Mouse (Mus musculus): ENCODE data around the gene Noa1. TPM values are rescaled to one million over a fixed set of nuclear protein-coding genes. Genes with fewer than 3 reads are reported as not detected.

Noa1 gene
- polyA plus RNA-seq, 1 experiment from 2014 or later, result 30.4 TPM

- no peak overlapping the region for H3K4me2 ChIP-seq (ENCODE audit: low read length)
- H3K27me3 ChIP-seq (replicated peaks; ENCODE audit: control insufficient read depth, insufficient read depth, low read length), result no peaks in the 10 kb centered on the region
- ATAC-seq (replicated peaks; ENCODE audit: low FRiP score, low TSS enrichment, low read depth) (no peak), DNase-seq (ENCODE audit: low spot score) (no peak)
- peaks cover 58% of the 10 kb centered on the region for H3K36me3 ChIP-seq (ENCODE audit: control insufficient read depth, insufficient read depth, low read length)
- no peak overlapping the region for H3K27ac ChIP-seq (ENCODE audit: low read depth)
- no peak overlapping the region for H3K9ac ChIP-seq (ENCODE audit: low read length)
- H3K4me3 ChIP-seq (ENCODE audit: low read depth, low read length), result no peak overlapping the region
- 89% methylated on average over 6 of the region's 6 CpGs for WGBS
- no peaks in the 10 kb centered on the region for H3K9me3 ChIP-seq (ENCODE audit: control insufficient read depth, low read length)
- no peaks in the 10 kb centered on the region for H3K4me1 ChIP-seq (replicated peaks; ENCODE audit: control insufficient read depth, insufficient read depth, low read length)
These were observed 8.5 kb downstream of the Noa1 start for GRCm38 (mm10) chr5:77301296-77301903.

GRCm38 (mm10) chr5:77299486-77299885 lies 10.4 kb downstream of the Noa1 start:
- no peak overlapping the region for H3K4me3 ChIP-seq (ENCODE audit: low read depth, low read length)
- H3K4me1 ChIP-seq (replicated peaks; ENCODE audit: control insufficient read depth, insufficient read depth, low read length), result no peaks in the 10 kb centered on the region
- H3K9ac ChIP-seq (ENCODE audit: low read length), result no peak overlapping the region
- no peak overlapping the region for H3K4me2 ChIP-seq (ENCODE audit: low read length)
- ATAC-seq (replicated peaks; ENCODE audit: low FRiP score, low TSS enrichment, low read depth) (no peak), DNase-seq (ENCODE audit: low spot score) (no peak)
- H3K9me3 ChIP-seq (ENCODE audit: control insufficient read depth, low read length), result no peaks in the 10 kb centered on the region
- no peaks in the 10 kb centered on the region for H3K27me3 ChIP-seq (replicated peaks; ENCODE audit: control insufficient read depth, insufficient read depth, low read length)
- no peak overlapping the region for H3K27ac ChIP-seq (ENCODE audit: low read depth)
- peaks cover 52% of the 10 kb centered on the region for H3K36me3 ChIP-seq (ENCODE audit: control insufficient read depth, insufficient read depth, low read length)
- WGBS, result 89% methylated on average over 2 of the region's 2 CpGs

GRCm38 (mm10) chr5:77292803-77293522 lies 16.9 kb downstream of the Noa1 start:
- Histone ChIP-seq H3K4me1 (replicated peaks; ENCODE audit: control insufficient read depth, insufficient read depth, low read length) (no peaks in the 10 kb centered on the region), H3K27ac (ENCODE audit: low read depth) (no peak overlapping the region), H3K27me3 (replicated peaks; ENCODE audit: control insufficient read depth, insufficient read depth, low read length) (no peaks in the 10 kb centered on the region), H3K9ac (ENCODE audit: low read length) (no peak overlapping the region), H3K4me2 (ENCODE audit: low read length) (no peak overlapping the region), H3K4me3 (ENCODE audit: low read depth, low read length) (no peak overlapping the region), H3K9me3 (ENCODE audit: control insufficient read depth, low read length) (no peaks in the 10 kb centered on the region), H3K36me3 (ENCODE audit: control insufficient read depth, insufficient read depth, low read length) (peaks cover 73% of the 10 kb centered on the region)
- WGBS, result 88% methylated on average over 7 of the region's 7 CpGs
- ATAC-seq (replicated peaks; ENCODE audit: low FRiP score, low TSS enrichment, low read depth) (no peak), DNase-seq (ENCODE audit: low spot score) (no peak)

DNA sequence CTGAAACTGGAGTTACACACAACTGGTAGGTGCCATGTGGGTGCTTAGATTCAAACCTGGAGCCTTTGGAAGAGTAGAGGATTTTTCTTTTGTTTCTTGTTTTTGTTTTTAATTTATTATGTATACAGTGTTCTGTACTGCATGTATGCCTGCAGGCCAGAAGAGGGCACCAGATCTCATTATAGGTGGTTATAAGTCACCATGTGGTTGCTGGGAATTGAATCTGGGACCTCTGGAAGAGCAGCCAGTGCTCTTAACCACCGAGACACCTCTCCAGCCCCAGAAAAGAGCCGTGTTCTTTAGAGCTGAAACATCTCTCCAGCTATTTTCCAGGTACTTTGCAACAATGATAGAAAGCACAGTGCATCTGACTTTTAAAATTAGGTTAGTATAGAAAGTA lies 19.3 kb downstream of the Noa1 start:
- ATAC-seq (replicated peaks; ENCODE audit: low FRiP score, low TSS enrichment, low read depth) (no peak), DNase-seq (ENCODE audit: low spot score) (no peak)
- 95% methylated on average over 2 of the region's 2 CpGs for WGBS
- H3K36me3 ChIP-seq (ENCODE audit: control insufficient read depth, insufficient read depth, low read length), result peaks cover 69% of the 10 kb centered on the region
- H3K27me3 ChIP-seq (replicated peaks; ENCODE audit: control insufficient read depth, insufficient read depth, low read length), result no peaks in the 10 kb centered on the region
- no peak overlapping the region for H3K4me2 ChIP-seq (ENCODE audit: low read length)
- H3K4me1 ChIP-seq (replicated peaks; ENCODE audit: control insufficient read depth, insufficient read depth, low read length), result no peaks in the 10 kb centered on the region
- no peak overlapping the region for H3K27ac ChIP-seq (ENCODE audit: low read depth)
- no peak overlapping the region for H3K4me3 ChIP-seq (ENCODE audit: low read depth, low read length)
- no peaks in the 10 kb centered on the region for H3K9me3 ChIP-seq (ENCODE audit: control insufficient read depth, low read length)
- no peak overlapping the region for H3K9ac ChIP-seq (ENCODE audit: low read length)

GRCm38 (mm10) chr5:77289686-77290085 lies 20.2 kb downstream of the Noa1 start:
- H3K9me3 ChIP-seq (ENCODE audit: control insufficient read depth, low read length), result no peaks in the 10 kb centered on the region
- no peak overlapping the region for H3K4me2 ChIP-seq (ENCODE audit: low read length)
- 55% methylated on average over 8 of the region's 8 CpGs for WGBS
- no peak overlapping the region for H3K4me3 ChIP-seq (ENCODE audit: low read depth, low read length)
- DNase-seq (ENCODE audit: low spot score) (no peak), ATAC-seq (replicated peaks; ENCODE audit: low FRiP score, low TSS enrichment, low read depth) (0 out of 2 replicates have a peak, but pooled peaks have one; percentile 43)
- H3K9ac ChIP-seq (ENCODE audit: low read length), result no peak overlapping the region
- no peaks in the 10 kb centered on the region for H3K27me3 ChIP-seq (replicated peaks; ENCODE audit: control insufficient read depth, insufficient read depth, low read length)
- H3K4me1 ChIP-seq (replicated peaks; ENCODE audit: control insufficient read depth, insufficient read depth, low read length), result no peaks in the 10 kb centered on the region
- peaks cover 70% of the 10 kb centered on the region for H3K36me3 ChIP-seq (ENCODE audit: control insufficient read depth, insufficient read depth, low read length)
- no peak overlapping the region for H3K27ac ChIP-seq (ENCODE audit: low read depth)

DNA sequence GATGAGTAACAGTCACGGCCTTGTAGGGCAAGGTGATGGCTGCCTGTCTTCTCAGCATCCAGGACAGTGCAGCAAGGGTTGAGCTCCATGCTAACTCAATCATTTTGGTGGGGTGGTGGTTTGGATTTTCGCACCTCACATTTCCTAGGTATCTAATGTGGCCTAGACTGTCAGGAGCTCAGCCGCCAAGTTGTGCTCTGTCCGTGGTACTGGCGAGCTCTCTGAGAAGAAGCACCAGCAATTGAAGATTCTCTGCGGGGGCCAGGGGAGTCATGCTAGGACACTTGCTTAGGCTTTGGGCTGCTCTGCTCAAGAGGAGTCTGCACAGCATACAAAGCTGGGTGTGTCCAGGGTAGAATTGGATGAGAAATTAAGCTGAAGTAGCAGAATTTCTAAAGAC lies 22.0 kb downstream of the Noa1 start:
- no peaks in the 10 kb centered on the region for H3K4me1 ChIP-seq (replicated peaks; ENCODE audit: control insufficient read depth, insufficient read depth, low read length)
- H3K9me3 ChIP-seq (ENCODE audit: control insufficient read depth, low read length), result no peaks in the 10 kb centered on the region
- peaks cover 67% of the 10 kb centered on the region for H3K36me3 ChIP-seq (ENCODE audit: control insufficient read depth, insufficient read depth, low read length)
- no peak overlapping the region for H3K4me2 ChIP-seq (ENCODE audit: low read length)
- DNase-seq (ENCODE audit: low spot score) (peak; percentile 57), ATAC-seq (replicated peaks; ENCODE audit: low FRiP score, low TSS enrichment, low read depth) (no peak)
- no peak overlapping the region for H3K9ac ChIP-seq (ENCODE audit: low read length)
- WGBS, result 72% methylated on average over 6 of the region's 6 CpGs
- H3K4me3 ChIP-seq (ENCODE audit: low read depth, low read length), result no peak overlapping the region
- H3K27me3 ChIP-seq (replicated peaks; ENCODE audit: control insufficient read depth, insufficient read depth, low read length), result no peaks in the 10 kb centered on the region
- no peak overlapping the region for H3K27ac ChIP-seq (ENCODE audit: low read depth)

- H3K4me3 ChIP-seq (ENCODE audit: low read depth, low read length), result no peak overlapping the region
- H3K9ac ChIP-seq (ENCODE audit: low read length), result no peak overlapping the region
- H3K4me1 ChIP-seq (replicated peaks; ENCODE audit: control insufficient read depth, insufficient read depth, low read length), result no peaks in the 10 kb centered on the region
- ATAC-seq (replicated peaks; ENCODE audit: low FRiP score, low TSS enrichment, low read depth) (no peak), DNase-seq (ENCODE audit: low spot score) (no peak)
- peaks cover 72% of the 10 kb centered on the region for H3K36me3 ChIP-seq (ENCODE audit: control insufficient read depth, insufficient read depth, low read length)
- WGBS, result 87% methylated on average over 5 of the region's 5 CpGs
- no peak overlapping the region for H3K4me2 ChIP-seq (ENCODE audit: low read length)
- no peaks in the 10 kb centered on the region for H3K27me3 ChIP-seq (replicated peaks; ENCODE audit: control insufficient read depth, insufficient read depth, low read length)
- H3K27ac ChIP-seq (ENCODE audit: low read depth), result no peak overlapping the region
- H3K9me3 ChIP-seq (ENCODE audit: control insufficient read depth, low read length), result no peaks in the 10 kb centered on the region
These were observed 23.0 kb downstream of the Noa1 start for GRCm38 (mm10) chr5:77286904-77287303.

- Histone ChIP-seq H3K4me2 (ENCODE audit: low read length) (no peak overlapping the region), H3K4me3 (ENCODE audit: low read depth, low read length) (no peak overlapping the region), H3K9me3 (ENCODE audit: control insufficient read depth, low read length) (no peaks in the 10 kb centered on the region), H3K4me1 (replicated peaks; ENCODE audit: control insufficient read depth, insufficient read depth, low read length) (no peaks in the 10 kb centered on the region), H3K36me3 (ENCODE audit: control insufficient read depth, insufficient read depth, low read length) (peaks cover 82% of the 10 kb centered on the region), H3K9ac (ENCODE audit: low read length) (no peak overlapping the region), H3K27ac (ENCODE audit: low read depth) (no peak overlapping the region), H3K27me3 (replicated peaks; ENCODE audit: control insufficient read depth, insufficient read depth, low read length) (no peaks in the 10 kb centered on the region)
- WGBS, result 83% methylated on average over 7 of the region's 7 CpGs
- ATAC-seq (replicated peaks; ENCODE audit: low FRiP score, low TSS enrichment, low read depth) (no peak), DNase-seq (ENCODE audit: low spot score) (no peak)
These were observed 24.2 kb downstream of the Noa1 start for GRCm38 (mm10) chr5:77285685-77286084.

- no peak overlapping the region for H3K4me2 ChIP-seq (ENCODE audit: low read length)
- DNase-seq (ENCODE audit: low spot score) (no peak), ATAC-seq (replicated peaks; ENCODE audit: low FRiP score, low TSS enrichment, low read depth) (no peak)
- H3K4me1 ChIP-seq (replicated peaks; ENCODE audit: control insufficient read depth, insufficient read depth, low read length), result no peaks in the 10 kb centered on the region
- H3K9me3 ChIP-seq (ENCODE audit: control insufficient read depth, low read length), result no peaks in the 10 kb centered on the region
- no peaks in the 10 kb centered on the region for H3K27me3 ChIP-seq (replicated peaks; ENCODE audit: control insufficient read depth, insufficient read depth, low read length)
- H3K27ac ChIP-seq (ENCODE audit: low read depth), result no peak overlapping the region
- H3K4me3 ChIP-seq (ENCODE audit: low read depth, low read length), result no peak overlapping the region
- no peak overlapping the region for H3K9ac ChIP-seq (ENCODE audit: low read length)
- 89% methylated on average over 9 of the region's 9 CpGs for WGBS
- peaks cover 87% of the 10 kb centered on the region for H3K36me3 ChIP-seq (ENCODE audit: control insufficient read depth, insufficient read depth, low read length)
These were observed 27.6 kb downstream of the Noa1 start for GRCm38 (mm10) chr5:77282242-77282641.
